Mouse (Mus musculus): Measurements from ENCODE around the gene Ufsp1. TPM values are rescaled to one million over a fixed set of nuclear protein-coding genes. Genes with fewer than 3 reads are reported as not detected.
A peak's percentile ranks its signal among the peaks of the same experiment; 100 is the strongest.

Ufsp1 gene
- polyA plus RNA-seq, 2 experiments = 6.3 to 9.4 TPM

DNA sequence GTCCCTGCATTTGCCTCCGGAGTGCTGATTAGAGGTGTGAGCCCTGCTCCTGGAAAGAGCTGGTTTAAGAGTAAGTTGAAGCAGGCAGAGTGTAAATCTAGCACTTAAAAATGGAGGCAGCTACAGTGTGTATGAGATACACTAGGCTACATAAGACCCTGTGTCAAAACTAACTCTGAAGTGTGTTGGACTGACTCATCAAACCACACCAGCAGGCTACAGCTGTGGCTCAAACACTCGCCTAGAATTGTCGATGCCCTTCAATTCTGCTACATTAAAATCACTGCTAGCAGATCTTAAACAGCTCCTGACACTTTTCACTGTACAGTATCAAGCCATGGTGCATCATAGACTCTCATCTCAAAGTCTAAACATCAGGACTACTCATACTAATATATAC is 9.7 kb downstream of the Ufsp1 start:
- H3K27ac ChIP-seq = no peak overlapping the region
- WGBS (ENCODE audit: insufficient replicate concordance) = 67% methylated on average over 3 of the region's 3 CpGs
- peak overlapping the region; percentile 28; the same call in 1 of the 2 replicates for H3K9ac ChIP-seq (replicated peaks)
- H3K4me1 ChIP-seq (replicated peaks; ENCODE audit: control insufficient read depth in 2 of 2, insufficient read depth in 2 of 2, low read length in 1 of 2) = peaks cover 22 to 32% of the 10 kb centered on the region in 2 experiments
- H3K9me3 ChIP-seq (ENCODE audit: control insufficient read depth, low read length) = no peaks in the 10 kb centered on the region
- peaks cover 66% of the 10 kb centered on the region for H3K36me3 ChIP-seq (replicated peaks; ENCODE audit: control insufficient read depth, insufficient read depth, low read depth)
- ATAC-seq (ENCODE audit: insufficient read depth) (no peak), DNase-seq (ENCODE audit: low read depth in 3 of 3, low spot score in 3 of 3) (no peak)
- H3K27me3 ChIP-seq (ENCODE audit: control insufficient read depth, insufficient read depth, low read length) = no peaks in the 10 kb centered on the region
- TF ChIP-seq CTCF (IDR thresholded peaks at IDR 0.05; ENCODE audit: low read depth) (no peak), EP300 (IDR thresholded peaks at IDR 0.05; ENCODE audit: low read depth) (no peak)
- H3K4me3 ChIP-seq (ENCODE audit: insufficient read depth in 1 of 2, low read depth in 2 of 2, low read length in 2 of 2) = no peak overlapping the region; a peak in 1 of 4 replicates
- H3K4me2 ChIP-seq (ENCODE audit: low read depth) = peak overlapping the region; percentile 86

DNA sequence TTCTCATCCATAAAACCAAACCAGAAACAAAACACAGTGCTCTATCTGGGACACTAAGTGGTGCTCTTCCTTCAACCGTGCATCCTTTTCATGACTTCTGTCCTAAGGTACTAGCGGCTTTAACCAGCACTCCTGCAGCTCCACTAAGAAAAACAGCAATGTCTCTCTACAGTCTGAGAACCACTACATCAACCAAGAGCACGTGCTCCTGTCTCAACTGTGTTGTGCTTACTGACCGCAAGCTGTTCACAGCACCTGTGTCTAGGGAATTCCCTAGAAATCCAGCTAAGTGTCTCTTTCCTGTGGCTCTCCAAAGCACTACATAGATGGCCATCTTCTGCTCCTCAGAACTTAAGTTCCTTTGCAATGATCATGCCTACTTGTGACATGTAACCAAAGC is 10.4 kb downstream of the Ufsp1 start:
- peak overlapping the region; percentile 26 to 96 for H3K4me3 ChIP-seq (ENCODE audit: insufficient read depth in 1 of 2, low read depth in 2 of 2, low read length in 2 of 2)
- TF ChIP-seq CTCF (IDR thresholded peaks at IDR 0.05; ENCODE audit: low read depth) (no peak), EP300 (IDR thresholded peaks at IDR 0.05; ENCODE audit: low read depth) (no peak)
- no peaks in the 10 kb centered on the region for H3K27me3 ChIP-seq (ENCODE audit: control insufficient read depth, insufficient read depth, low read length)
- H3K9ac ChIP-seq (replicated peaks) = peak overlapping the region; percentile 99
- ATAC-seq (ENCODE audit: insufficient read depth) (no peak), DNase-seq (ENCODE audit: low read depth in 3 of 3, low spot score in 3 of 3) (no peak)
- H3K4me2 ChIP-seq (ENCODE audit: low read depth) = peak overlapping the region; percentile 86
- WGBS (ENCODE audit: insufficient replicate concordance) = 76% methylated on average over 4 of the region's 4 CpGs
- no peak overlapping the region for H3K27ac ChIP-seq
- H3K9me3 ChIP-seq (ENCODE audit: control insufficient read depth, low read length) = no peaks in the 10 kb centered on the region
- H3K36me3 ChIP-seq (replicated peaks; ENCODE audit: control insufficient read depth, insufficient read depth, low read depth) = peaks cover 62% of the 10 kb centered on the region
- peaks cover 22 to 32% of the 10 kb centered on the region in 2 experiments for H3K4me1 ChIP-seq (replicated peaks; ENCODE audit: control insufficient read depth in 2 of 2, insufficient read depth in 2 of 2, low read length in 1 of 2)

DNA sequence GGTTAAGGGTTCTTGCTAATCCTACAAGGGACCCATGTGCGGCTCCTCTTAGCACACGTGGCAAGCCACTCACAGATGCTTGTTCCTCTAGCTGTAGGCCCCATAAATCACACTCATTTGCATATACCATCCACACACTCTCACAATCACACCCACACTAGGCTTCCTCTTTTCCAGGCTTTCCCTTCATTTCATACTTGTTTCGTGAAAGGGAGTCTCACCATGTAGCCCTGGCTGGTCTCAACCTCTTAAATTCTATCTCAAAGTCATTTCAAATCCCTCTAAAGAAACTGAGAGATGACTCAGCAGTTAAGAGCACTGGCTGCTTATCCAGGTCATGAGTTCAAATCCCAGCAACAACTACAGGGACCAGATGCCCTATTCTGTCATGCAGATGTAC is 11.4 kb downstream of the Ufsp1 start:
- H3K4me1 ChIP-seq (replicated peaks; ENCODE audit: control insufficient read depth in 2 of 2, insufficient read depth in 2 of 2, low read length in 1 of 2) = peaks cover 22 to 32% of the 10 kb centered on the region in 2 experiments

DNA sequence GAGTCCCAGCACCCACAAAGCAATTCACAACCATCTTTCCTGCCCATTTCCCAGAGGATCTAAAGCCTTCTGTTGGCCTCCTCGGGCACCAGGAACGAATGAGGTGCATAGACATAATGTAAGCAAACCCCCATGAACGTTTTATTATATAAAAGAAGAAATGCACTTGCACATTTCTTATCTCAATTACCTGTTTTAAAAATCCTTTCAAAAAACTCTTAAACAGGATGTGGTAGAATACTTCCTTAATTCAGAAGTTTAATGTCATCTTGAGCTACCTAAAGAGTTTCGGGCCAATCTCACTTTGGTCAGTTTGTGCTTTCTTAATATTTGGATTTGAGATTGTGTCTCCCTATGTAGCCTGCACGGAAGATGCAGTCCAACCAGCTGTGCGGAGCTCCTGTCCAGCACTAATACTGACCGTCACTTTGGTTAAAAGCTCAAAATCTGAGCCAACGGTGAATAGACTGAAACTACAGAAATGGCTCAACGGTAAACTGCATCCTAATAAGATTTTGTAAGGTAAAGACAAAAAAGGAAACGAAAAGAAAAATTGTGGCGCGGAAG is 12.1 kb downstream of the Ufsp1 start:
- WGBS (ENCODE audit: insufficient replicate concordance) = 6% methylated on average over 12 of the region's 12 CpGs
- H3K4me3 ChIP-seq (ENCODE audit: insufficient read depth in 1 of 2, low read depth in 2 of 2, low read length in 2 of 2) = peak overlapping the region; percentile 94 to 96
- no peak for TF ChIP-seq CTCF (IDR thresholded peaks at IDR 0.05; ENCODE audit: low read depth)
- TF ChIP-seq EP300 (IDR thresholded peaks at IDR 0.05; ENCODE audit: low read depth) = no peak
- H3K9me3 ChIP-seq (ENCODE audit: control insufficient read depth, low read length) = no peaks in the 10 kb centered on the region
- DNase-seq (ENCODE audit: low read depth in 3 of 3, low spot score in 3 of 3) (no peak), ATAC-seq (ENCODE audit: insufficient read depth) (no peak)
- peak overlapping the region; percentile 99 for H3K9ac ChIP-seq (replicated peaks)
- peak overlapping the region; percentile 84 for H3K27ac ChIP-seq
- H3K4me1 ChIP-seq (replicated peaks; ENCODE audit: control insufficient read depth in 2 of 2, insufficient read depth in 2 of 2, low read length in 1 of 2) = peaks cover 22 to 32% of the 10 kb centered on the region in 2 experiments
- H3K36me3 ChIP-seq (replicated peaks; ENCODE audit: control insufficient read depth, insufficient read depth, low read depth) = peaks cover 45% of the 10 kb centered on the region
- no peaks in the 10 kb centered on the region for H3K27me3 ChIP-seq (ENCODE audit: control insufficient read depth, insufficient read depth, low read length)
- peak overlapping the region; percentile 86 for H3K4me2 ChIP-seq (ENCODE audit: low read depth)

More for the DNA sequence above, 11.4 kb downstream of the Ufsp1 start:
- peak overlapping the region; percentile 41 for H3K27ac ChIP-seq
- no peaks in the 10 kb centered on the region for H3K9me3 ChIP-seq (ENCODE audit: control insufficient read depth, low read length)
- H3K36me3 ChIP-seq (replicated peaks; ENCODE audit: control insufficient read depth, insufficient read depth, low read depth) = peaks cover 52% of the 10 kb centered on the region
- H3K9ac ChIP-seq (replicated peaks) = peak overlapping the region; percentile 99
- WGBS (ENCODE audit: insufficient replicate concordance) = 35% methylated on average over 3 of the region's 3 CpGs
- no peaks in the 10 kb centered on the region for H3K27me3 ChIP-seq (ENCODE audit: control insufficient read depth, insufficient read depth, low read length)
- H3K4me3 ChIP-seq (ENCODE audit: insufficient read depth in 1 of 2, low read depth in 2 of 2, low read length in 2 of 2) = peak overlapping the region; percentile 47 to 96
- H3K4me2 ChIP-seq (ENCODE audit: low read depth) = peak overlapping the region; percentile 86
- DNase-seq (ENCODE audit: low read depth in 3 of 3, low spot score in 3 of 3) = no peak
- no peak for ATAC-seq (ENCODE audit: insufficient read depth)
- TF ChIP-seq CTCF (IDR thresholded peaks at IDR 0.05; ENCODE audit: low read depth) (no peak), EP300 (IDR thresholded peaks at IDR 0.05; ENCODE audit: low read depth) (no peak)

DNA sequence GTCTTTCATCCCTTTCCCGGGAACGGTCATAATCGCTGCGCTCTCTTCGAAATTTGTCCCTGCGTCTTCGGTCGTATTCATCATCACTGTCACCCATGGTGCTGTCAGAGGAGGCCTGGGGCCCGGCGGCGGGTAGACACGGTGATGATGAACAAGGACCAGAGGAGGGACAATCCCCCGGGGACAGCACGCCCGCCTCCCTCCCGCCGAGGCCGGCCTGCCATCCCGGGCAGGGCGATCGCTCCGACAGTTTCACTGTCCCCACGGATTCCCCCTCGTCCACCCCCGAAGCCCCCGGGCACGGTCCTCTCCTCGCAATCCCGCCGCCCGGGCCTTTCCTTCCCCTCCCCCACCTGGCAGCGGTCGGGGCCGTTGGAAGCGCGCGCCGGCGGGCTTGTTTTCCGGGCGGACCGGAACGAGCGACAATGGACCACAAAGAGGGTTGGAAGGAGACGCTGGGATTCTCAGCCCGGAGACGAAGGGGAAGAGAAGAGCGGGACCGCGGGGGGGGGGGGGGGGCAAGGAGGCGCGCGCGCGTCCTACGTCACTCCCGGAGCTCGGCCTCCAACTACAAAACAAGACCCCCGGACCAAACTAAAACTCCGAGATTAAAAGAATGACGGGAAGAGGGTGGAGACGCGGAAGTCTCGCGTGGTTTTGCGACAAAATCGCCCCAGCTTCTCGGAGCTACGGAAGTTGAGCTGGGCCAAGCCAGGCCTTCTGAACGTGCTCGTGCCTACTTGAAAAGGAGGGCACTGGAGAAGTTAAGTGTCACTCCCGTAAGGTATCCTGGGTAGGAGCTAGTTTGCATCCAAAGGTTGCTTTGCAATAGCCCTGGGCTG is 12.9 kb downstream of the Ufsp1 start, which contains the start of gene Srrt:
TSS of gene Srrt (minus strand) at position 604 of the 842 bp plus-strand sequence.
- ATAC-seq (ENCODE audit: insufficient read depth) (peak; percentile 85), DNase-seq (ENCODE audit: low read depth in 3 of 3, low spot score in 3 of 3) (peak; percentile 88 to 90 (median 90))
- Histone ChIP-seq H3K9me3 (ENCODE audit: control insufficient read depth, low read length) (no peaks in the 10 kb centered on the region), H3K27me3 (ENCODE audit: control insufficient read depth, insufficient read depth, low read length) (no peaks in the 10 kb centered on the region), H3K9ac (replicated peaks) (peak within 1 kb of the TSS; percentile 99), H3K27ac (peak within 1 kb of the TSS; percentile 84), H3K4me2 (ENCODE audit: low read depth) (peak within 1 kb of the TSS; percentile 86), H3K4me1 (replicated peaks; ENCODE audit: control insufficient read depth in 2 of 2, insufficient read depth in 2 of 2, low read length in 1 of 2) (peaks cover 22 to 32% of the 10 kb centered on the region in 2 experiments), H3K4me3 (ENCODE audit: insufficient read depth in 1 of 2, low read depth in 2 of 2, low read length in 2 of 2) (peak within 1 kb of the TSS; percentile 94 to 96), H3K36me3 (replicated peaks; ENCODE audit: control insufficient read depth, insufficient read depth, low read depth) (peaks cover 37% of the 10 kb centered on the region)
- TF ChIP-seq EP300 (IDR thresholded peaks at IDR 0.05; ENCODE audit: low read depth) (peak; percentile 67), CTCF (IDR thresholded peaks at IDR 0.05; ENCODE audit: low read depth) (no peak)
- under 1% methylated on average over 70 of the region's 72 CpGs for WGBS (ENCODE audit: insufficient replicate concordance)

All from liver, embryonic 14.5 days (tissue).